ENCODE assay signal across 17 mouse cellular contexts in genomic region chr17:14392443-14392842, GRCm38 (mm10).
"Had no signal": no experiment of that assay in that cellular context is flagged by ENCODE, and none has a peak within 500 bp of the region (broad histone marks: within the 10 kb centered on the region; RNA-seq: fewer than 3 reads in every experiment).

No protein-coding gene starts in this region.

- H3K27ac ChIP-seq: lung, embryonic 15.5 days; macrophage; midbrain, embryonic 13.5 days; midbrain, embryonic 15.5 days; neural tube, embryonic 12.5 days; stomach, embryonic 15.5 days; stomach, postnatal 0 days had no signal

- H3K4me2 ChIP-seq: lung, embryonic 15.5 days; midbrain, embryonic 11.5 days; midbrain, embryonic 13.5 days; midbrain, embryonic 15.5 days; neural tube, embryonic 12.5 days; stomach, embryonic 15.5 days had no signal

- H3K4me3 ChIP-seq: lung, embryonic 15.5 days; megakaryocyte, embryonic 14.5 days; midbrain, embryonic 13.5 days; midbrain, embryonic 15.5 days; neural tube, embryonic 12.5 days; stomach, embryonic 15.5 days had no signal

- DNase-seq: lung, adult 2 months; lung, postnatal 14 days; lung, postnatal 36 days; right cerebral cortex, postnatal 14 days; thymus, adult 2 months; thymus, postnatal 25 days; thymus, postnatal 4 days had no signal

- ATAC-seq: lung, postnatal 0 days; midbrain, embryonic 13.5 days; midbrain, embryonic 15.5 days had no signal

- H3K27me3 ChIP-seq: lung, embryonic 15.5 days; megakaryocyte, embryonic 14.5 days; midbrain, embryonic 13.5 days; midbrain, embryonic 15.5 days; neural tube, embryonic 12.5 days; stomach, embryonic 15.5 days had no signal

- H3K9me3 ChIP-seq: lung, embryonic 15.5 days; midbrain, embryonic 13.5 days; midbrain, embryonic 15.5 days; neural tube, embryonic 12.5 days; stomach, embryonic 15.5 days had no signal

- H3K36me3 ChIP-seq: lung, embryonic 15.5 days; midbrain, embryonic 13.5 days; midbrain, embryonic 15.5 days; neural tube, embryonic 12.5 days; stomach, embryonic 15.5 days had no signal

- H3K4me1 ChIP-seq: megakaryocyte, embryonic 14.5 days; midbrain, embryonic 13.5 days; midbrain, embryonic 15.5 days; neural tube, embryonic 12.5 days had no signal

- H3K9ac ChIP-seq: lung, embryonic 15.5 days; midbrain, embryonic 13.5 days; midbrain, embryonic 15.5 days; neural tube, embryonic 12.5 days; stomach, embryonic 15.5 days had no signal
